In genomic region chr7:43878281-43878680, GRCm38 (mm10) we compare ENCODE assay signal across 34 mouse cellular contexts. TPM values are rescaled to one million over a fixed set of nuclear protein-coding genes. Genes with fewer than 3 reads are reported as not detected.
A peak's percentile ranks its signal among the peaks of the same experiment; 100 is the strongest.
DNase-seq lines count a peak whose midpoint lies in the region; ATAC-seq and TF ChIP-seq lines count a peak whose summit lies in the region.
"Had no signal": no experiment of that assay in that cellular context is flagged by ENCODE, and none has a peak within 500 bp of the region (broad histone marks: within the 10 kb centered on the region; RNA-seq: fewer than 3 reads in every experiment).

No protein-coding gene starts in this region.

- H3K27ac ChIP-seq in midbrain, postnatal 0 days (ENCODE audit: low read depth, low read length), result no peak overlapping the region
- no peak overlapping the region for H3K27ac ChIP-seq in midbrain, embryonic 15.5 days
- H3K27ac ChIP-seq: embryonic facial prominence, embryonic 10.5 days; embryonic facial prominence, embryonic 13.5 days; forebrain, embryonic 12.5 days; forebrain, embryonic 15.5 days; heart, embryonic 15.5 days; hindbrain, embryonic 14.5 days; hindbrain, postnatal 0 days had no signal

- ATAC-seq in midbrain, postnatal 0 days (ENCODE audit: low FRiP score), result no peak
- ATAC-seq in midbrain, embryonic 15.5 days (replicated peaks), result no peak
- ATAC-seq: forebrain, embryonic 15.5 days; hindbrain, postnatal 0 days; inflammation-experienced regulatory T-cells, adult 6 months; Patski had no signal

- no peaks in the 10 kb centered on the region for H3K27me3 ChIP-seq in midbrain, postnatal 0 days (ENCODE audit: insufficient read depth, low read length)
- H3K27me3 ChIP-seq in midbrain, embryonic 15.5 days (replicated peaks), result no peaks in the 10 kb centered on the region
- peaks cover 37% of the 10 kb centered on the region for H3K27me3 ChIP-seq in E14TG2a.4 (ENCODE audit: insufficient read depth, low read length)
- H3K27me3 ChIP-seq: forebrain, embryonic 15.5 days; Patski had no signal

- no peaks in the 10 kb centered on the region for H3K9me3 ChIP-seq in midbrain, postnatal 0 days (ENCODE audit: low read length)
- H3K9me3 ChIP-seq in midbrain, embryonic 15.5 days, result no peaks in the 10 kb centered on the region
- no peaks in the 10 kb centered on the region for H3K9me3 ChIP-seq in E14TG2a.4 (ENCODE audit: low read length)
- H3K9me3 ChIP-seq: embryonic facial prominence, embryonic 13.5 days; forebrain, embryonic 12.5 days; forebrain, embryonic 15.5 days; heart, embryonic 12.5 days; heart, embryonic 15.5 days had no signal

- no peaks in the 10 kb centered on the region for H3K4me1 ChIP-seq in midbrain, postnatal 0 days (ENCODE audit: insufficient read depth, low read length)
- no peaks in the 10 kb centered on the region for H3K4me1 ChIP-seq in midbrain, embryonic 15.5 days
- H3K4me1 ChIP-seq in E14TG2a.4 (replicated peaks; ENCODE audit: low read depth, low read length), result peaks cover 16% of the 10 kb centered on the region
- H3K4me1 ChIP-seq: forebrain, embryonic 15.5 days; heart, embryonic 12.5 days; heart, embryonic 15.5 days had no signal

- H3K4me2 ChIP-seq in midbrain, postnatal 0 days (ENCODE audit: low read depth, low read length, poor library complexity, severe bottlenecking), result no peak overlapping the region
- no peak overlapping the region for H3K4me2 ChIP-seq in midbrain, embryonic 15.5 days
- H3K4me2 ChIP-seq: embryonic facial prominence, embryonic 13.5 days; forebrain, embryonic 12.5 days; forebrain, embryonic 15.5 days; heart, embryonic 12.5 days; heart, embryonic 15.5 days; hindbrain, embryonic 14.5 days had no signal

- WGBS in midbrain, postnatal 0 days, result 52% methylated on average over 1 of the region's 1 CpGs
- WGBS in midbrain, embryonic 15.5 days, result 48% methylated on average over 1 of the region's 1 CpGs

- no peak for DNase-seq in midbrain, postnatal 0 days (ENCODE audit: low spot score)
- peak; percentile 25 for DNase-seq in ES-CJ7 (ENCODE audit: low read depth, low spot score)
- no peak for DNase-seq in right cerebral cortex, adult 18-20 months
- DNase-seq in kidney, adult 9 months, result no peak
- DNase-seq: adrenal gland, adult 2 months; adrenal gland, postnatal 14 days; cerebellum, adult 11-12 months; cerebellum, adult 8-10 months; cerebellum, postnatal 10 days; cerebellum, postnatal 36 days; embryo, embryonic 11 days; gastrocnemius, postnatal 25 days; heart, adult 18-20 months; heart, postnatal 14 days; heart, postnatal 4 days had no signal

- H3K9ac ChIP-seq in midbrain, postnatal 0 days (replicated peaks; ENCODE audit: low read length, poor library complexity, severe bottlenecking), result no peak overlapping the region
- no peak overlapping the region for H3K9ac ChIP-seq in midbrain, embryonic 15.5 days
- H3K9ac ChIP-seq: embryonic facial prominence, embryonic 13.5 days; forebrain, embryonic 12.5 days; forebrain, embryonic 15.5 days; heart, embryonic 12.5 days; heart, embryonic 15.5 days; hindbrain, embryonic 14.5 days had no signal

- no peaks in the 10 kb centered on the region for H3K36me3 ChIP-seq in midbrain, postnatal 0 days (ENCODE audit: insufficient read depth, low read length)
- no peaks in the 10 kb centered on the region for H3K36me3 ChIP-seq in midbrain, embryonic 15.5 days (replicated peaks)
- no peaks in the 10 kb centered on the region for H3K36me3 ChIP-seq in E14TG2a.4 (ENCODE audit: insufficient read depth, low read length)
- H3K36me3 ChIP-seq: embryonic facial prominence, embryonic 10.5 days; embryonic facial prominence, embryonic 13.5 days; forebrain, embryonic 12.5 days; forebrain, embryonic 15.5 days; heart, embryonic 12.5 days; heart, embryonic 15.5 days had no signal

- no peak overlapping the region for H3K4me3 ChIP-seq in midbrain, postnatal 0 days (ENCODE audit: low read depth, low read length)
- H3K4me3 ChIP-seq in midbrain, embryonic 15.5 days, result no peak overlapping the region
- no peak overlapping the region for H3K4me3 ChIP-seq in E14TG2a.4 (replicated peaks; ENCODE audit: low read length)
- H3K4me3 ChIP-seq: embryonic facial prominence, embryonic 10.5 days; embryonic facial prominence, embryonic 13.5 days; erythroblast, embryonic 14.5 days; forebrain, embryonic 12.5 days; forebrain, embryonic 15.5 days; heart, embryonic 12.5 days; heart, embryonic 15.5 days had no signal

- TF ChIP-seq CTCF in midbrain, postnatal 0 days (IDR thresholded peaks at IDR 0.05), result 0 out of 2 replicates have a peak, but pooled peaks have one; percentile 12
- TF ChIP-seq CTCF in E14TG2a.4 (conservative IDR thresholded peaks at IDR 0.05; ENCODE audit: low read length), result peak; percentile 25; the same call in 1 of the 2 replicates

RNA-seq across cellular contexts. Expression of gene Klk4, which starts 2.7 kb away (rescaled TPM):
- total RNA-seq in midbrain, postnatal 0 days (2014; rRNA removed), result 0.16 TPM in 1 of 2 replicates, not detected in the other
- not detected in 2 replicates for polyA plus RNA-seq in midbrain, postnatal 0 days (2015; fragmentation: Nextera tagmentation; extraction: Ambion mirVana)
- polyA plus RNA-seq in midbrain, embryonic 15.5 days (2015; fragmentation: Nextera tagmentation; extraction: Ambion mirVana), result 0.18 TPM in 1 of 2 replicates, not detected in the other
- total RNA-seq: adrenal gland, adult 2 months; adrenal gland, postnatal 14 days; adrenal gland, postnatal 4 days; ES-E14; gastrocnemius, adult 8-10 months; gastrocnemius, postnatal 25 days; heart, adult 18-20 months; heart, postnatal 14 days; heart, postnatal 4 days had no signal
- polyA plus RNA-seq: adrenal gland, adult 2 months; cortical plate, adult 2 months; embryonic facial prominence, embryonic 10.5 days; erythroblast, embryonic 14.5 days; forebrain, embryonic 12.5 days; gonadal fat pad, adult 2 months; heart, embryonic 15.5 days; hindbrain, embryonic 11.5 days; inflammation-experienced regulatory T-cells, adult 6 months; Patski had no signal

RNA-seq across cellular contexts. Expression of gene Klk5, which starts 36.5 kb away (rescaled TPM):
- not detected in 2 replicates for total RNA-seq in midbrain, postnatal 0 days (2014; rRNA removed)
- not detected in 2 replicates for polyA plus RNA-seq in midbrain, postnatal 0 days (2015; fragmentation: Nextera tagmentation; extraction: Ambion mirVana)
- polyA plus RNA-seq in midbrain, embryonic 15.5 days (2015; fragmentation: Nextera tagmentation; extraction: Ambion mirVana), result not detected in 2 replicates
- total RNA-seq: adrenal gland, adult 2 months; adrenal gland, postnatal 14 days; adrenal gland, postnatal 4 days; ES-E14; gastrocnemius, adult 8-10 months; gastrocnemius, postnatal 25 days; heart, adult 18-20 months; heart, postnatal 14 days; heart, postnatal 4 days; hindbrain, postnatal 0 days had no signal
- polyA plus RNA-seq: adrenal gland, adult 2 months; cortical plate, adult 2 months; embryonic facial prominence, embryonic 10.5 days; forebrain, embryonic 15.5 days; gonadal fat pad, adult 2 months; heart, embryonic 12.5 days; heart, embryonic 15.5 days; hindbrain, embryonic 14.5 days; hindbrain, postnatal 0 days; inflammation-experienced regulatory T-cells, adult 6 months; Patski had no signal

RNA-seq across cellular contexts. Expression of gene Klk6, which starts 54.0 kb away (rescaled TPM):
- not detected in 2 replicates for total RNA-seq in midbrain, postnatal 0 days (2014; rRNA removed)
- not detected in 2 replicates for polyA plus RNA-seq in midbrain, postnatal 0 days (2015; fragmentation: Nextera tagmentation; extraction: Ambion mirVana)
- polyA plus RNA-seq in midbrain, embryonic 15.5 days (2015; fragmentation: Nextera tagmentation; extraction: Ambion mirVana), result not detected in 2 replicates
- total RNA-seq: adrenal gland, adult 2 months; adrenal gland, postnatal 14 days; adrenal gland, postnatal 4 days; gastrocnemius, adult 8-10 months; gastrocnemius, postnatal 25 days; heart, adult 18-20 months; heart, postnatal 14 days; heart, postnatal 4 days; hindbrain, postnatal 0 days had no signal
- polyA plus RNA-seq: adrenal gland, adult 2 months; embryonic facial prominence, embryonic 10.5 days; embryonic facial prominence, embryonic 13.5 days; erythroblast, embryonic 14.5 days; forebrain, embryonic 12.5 days; forebrain, embryonic 15.5 days; gonadal fat pad, adult 2 months; heart, embryonic 12.5 days; heart, embryonic 15.5 days; hindbrain, embryonic 11.5 days; hindbrain, embryonic 14.5 days; hindbrain, postnatal 0 days; Patski had no signal

RNA-seq across cellular contexts. Expression of gene Klk15, which starts 55.3 kb away (rescaled TPM):
- not detected in 2 replicates for total RNA-seq in midbrain, postnatal 0 days (2014; rRNA removed)
- polyA plus RNA-seq in midbrain, postnatal 0 days (2015; fragmentation: Nextera tagmentation; extraction: Ambion mirVana), result not detected in 2 replicates
- not detected in 2 replicates for polyA plus RNA-seq in midbrain, embryonic 15.5 days (2015; fragmentation: Nextera tagmentation; extraction: Ambion mirVana)
- total RNA-seq: adrenal gland, adult 2 months; adrenal gland, postnatal 14 days; adrenal gland, postnatal 4 days; ES-E14; gastrocnemius, adult 8-10 months; gastrocnemius, postnatal 25 days; heart, adult 18-20 months; heart, postnatal 14 days; heart, postnatal 4 days; hindbrain, postnatal 0 days had no signal
- polyA plus RNA-seq: adrenal gland, adult 2 months; cortical plate, adult 2 months; embryonic facial prominence, embryonic 10.5 days; embryonic facial prominence, embryonic 13.5 days; erythroblast, embryonic 14.5 days; forebrain, embryonic 12.5 days; forebrain, embryonic 15.5 days; gonadal fat pad, adult 2 months; heart, embryonic 12.5 days; heart, embryonic 15.5 days; hindbrain, embryonic 11.5 days; hindbrain, embryonic 14.5 days; hindbrain, postnatal 0 days; inflammation-experienced regulatory T-cells, adult 6 months; Patski had no signal
